Mouse (Mus musculus): ENCODE measurements around the gene Vdr. TPM values are rescaled to one million over a fixed set of nuclear protein-coding genes. Genes with fewer than 3 reads are reported as not detected.

Vdr gene
- total RNA-seq, 2 experiments from 2014 or later = 2.8 to 3.0 TPM

- DNase-seq = no peak
Measured at GRCm38 (mm10) chr15:97846121-97846882, 64.1 kb downstream of the Vdr start.

GRCm38 (mm10) chr15:97844037-97845034 lies 66.1 kb downstream of the Vdr start, which contains the start of gene Hdac7:
Gene Hdac7 (minus strand): TSS chr15:97844502.
- DNase-seq = no peak

GRCm38 (mm10) chr15:97843247-97843651 lies 67.2 kb downstream of the Vdr start:
- no peak for DNase-seq

GRCm38 (mm10) chr15:97842058-97842457 lies 68.4 kb downstream of the Vdr start:
- no peak for DNase-seq

- no peak for DNase-seq
Measured at GRCm38 (mm10) chr15:97841383-97841782, 69.0 kb downstream of the Vdr start.

GRCm38 (mm10) chr15:97840781-97841180 lies 69.6 kb downstream of the Vdr start:
- DNase-seq = no peak

- DNase-seq = peak; percentile 86
Measured at GRCm38 (mm10) chr15:97839991-97840455, 70.4 kb downstream of the Vdr start.

GRCm38 (mm10) chr15:97839473-97839872 lies 71.0 kb downstream of the Vdr start:
- no peak for DNase-seq

GRCm38 (mm10) chr15:97839012-97839411 lies 71.4 kb downstream of the Vdr start:
- no peak for DNase-seq

GRCm38 (mm10) chr15:97838395-97838794 lies 72.0 kb downstream of the Vdr start:
- no peak for DNase-seq

- DNase-seq = peak; percentile 58
Measured at GRCm38 (mm10) chr15:97837491-97838061, 72.9 kb downstream of the Vdr start.

GRCm38 (mm10) chr15:97836894-97837247 lies 73.6 kb downstream of the Vdr start:
- no peak for DNase-seq

GRCm38 (mm10) chr15:97836153-97836893 lies 74.1 kb downstream of the Vdr start:
- no peak for DNase-seq

- DNase-seq = no peak
Measured at GRCm38 (mm10) chr15:97832764-97833479, 77.5 kb downstream of the Vdr start.

GRCm38 (mm10) chr15:97831987-97832640 lies 78.3 kb downstream of the Vdr start:
- DNase-seq = peak; percentile 75

GRCm38 (mm10) chr15:97831242-97831986 lies 79.0 kb downstream of the Vdr start:
- peak; percentile 79 for DNase-seq

- peak; percentile 58 for DNase-seq
Measured at GRCm38 (mm10) chr15:97830788-97831241, 79.6 kb downstream of the Vdr start.

GRCm38 (mm10) chr15:97830253-97830787 lies 80.1 kb downstream of the Vdr start:
- DNase-seq = peak; percentile 58

- DNase-seq = no peak
Measured at GRCm38 (mm10) chr15:97829432-97829831, 81.0 kb downstream of the Vdr start.

- DNase-seq = peak; percentile 59
Measured at GRCm38 (mm10) chr15:97828901-97829338, 81.5 kb downstream of the Vdr start.
